Mouse (Mus musculus) MEL (cell line): ENCODE data around the gene Gbx2.

Experiments used
- CTCF ChIP-seq, 3 experiments: IDR thresholded peaks in 2 of 3; conservative IDR thresholded peaks in 1 of 3; 2 replicates each; pipeline ENCODE4 v1.5.1; 2011 to 2012; ENCODE audit warnings: low read length in 3 of 3, low read depth in 2 of 3, mild to moderate bottlenecking in 2 of 3, improper control_type of control experiment in 1 of 3, inconsistent platforms in 1 of 3, mixed read lengths in 1 of 3, moderate library complexity in 1 of 3; ENCODE audit not compliant: control insufficient read depth in 1 of 3, insufficient read depth in 1 of 3, poor library complexity in 1 of 3, severe bottlenecking in 1 of 3
- EP300 ChIP-seq, 2 experiments: IDR thresholded peaks; 2 replicates each; pipeline ENCODE4 v1.6.1; 2011; ENCODE audit warnings: improper control_type of control experiment in 2 of 2, low read length in 2 of 2, low read depth in 1 of 2, mild to moderate bottlenecking in 1 of 2
- MAFK ChIP-seq: IDR thresholded peaks from 2 replicates; pipeline ENCODE4 v1.6.1; 2011; ENCODE audit warnings: low read depth, mild to moderate bottlenecking, low read length, improper control_type of control experiment, borderline replicate concordance
- MAX ChIP-seq: IDR thresholded peaks from 2 replicates; pipeline ENCODE4 v1.6.1; 2011; ENCODE audit warnings: low read length, improper control_type of control experiment
- POLR2A ChIP-seq, 2 experiments: IDR thresholded peaks; 2 replicates each; pipeline ENCODE4 v1.6.1; 2011 to 2012; ENCODE audit warnings: low read length in 2 of 2, mild to moderate bottlenecking in 2 of 2, control low read depth in 1 of 2, improper control_type of control experiment in 1 of 2, low read depth in 1 of 2, moderate library complexity in 1 of 2; ENCODE audit not compliant: control insufficient read depth in 1 of 2, insufficient read depth in 1 of 2, poor library complexity in 1 of 2
- UBTF ChIP-seq: IDR thresholded peaks from 2 replicates; pipeline ENCODE4 v1.6.1; 2012; ENCODE audit warnings: low read depth, mild to moderate bottlenecking, inconsistent platforms, low read length, improper control_type of control experiment, moderate library complexity, borderline replicate concordance; ENCODE audit not compliant: insufficient read depth
- USF1 ChIP-seq: IDR thresholded peaks from 2 replicates; pipeline ENCODE4 v1.6.1; 2014; ENCODE audit warnings: low read depth, mild to moderate bottlenecking, inconsistent platforms, low read length, improper control_type of control experiment, moderate library complexity
- ZC3H11A ChIP-seq: IDR thresholded peaks from 2 replicates; pipeline ENCODE4 v1.6.1; 2012; ENCODE audit warnings: low read depth, mild to moderate bottlenecking, inconsistent platforms, low read length, improper control_type of control experiment

GRCm38 (mm10) chr1:89925501-89926190, 5.3 kb downstream of the Gbx2 start:
- TF ChIP-seq CTCF (IDR thresholded peaks at IDR 0.05 in 2 of 3, conservative IDR thresholded peaks at IDR 0.05 in 1 of 3; ENCODE audit: control insufficient read depth in 1 of 3, insufficient read depth in 1 of 3, low read depth in 2 of 3, low read length in 3 of 3, poor library complexity in 1 of 3, severe bottlenecking in 1 of 3), result no peak
- no peak for TF ChIP-seq MAFK
- TF ChIP-seq EP300 (IDR thresholded peaks at IDR 0.05; ENCODE audit: low read depth in 1 of 2, low read length in 2 of 2), result no peak
- TF ChIP-seq ZC3H11A, result no peak
- TF ChIP-seq USF1, result no peak
- TF ChIP-seq POLR2A (IDR thresholded peaks at IDR 0.05; ENCODE audit: control insufficient read depth in 1 of 2, insufficient read depth in 1 of 2, low read depth in 1 of 2, low read length in 2 of 2, poor library complexity in 1 of 2), result no peak
- no peak for TF ChIP-seq MAX
- no peak for TF ChIP-seq UBTF
